8 mouse cellular contexts compared by ENCODE assay signal in genomic region chr4:129600233-129601158, GRCm38 (mm10). TPM values are rescaled to one million over a fixed set of nuclear protein-coding genes. Genes with fewer than 3 reads are reported as not detected.
DNase-seq lines count a peak whose midpoint lies in the region; ATAC-seq lines count a peak whose summit lies in the region.

Gene Eif3i (minus strand): TSS chr4:129600648.
Gene Tmem234 (plus strand): TSS chr4:129600668.

- under 1% methylated on average over 72 of the region's 74 CpGs for WGBS in intestine, embryonic 16.5 days
- WGBS in limb, embryonic 12.5 days, result under 1% methylated on average over 74 of the region's 74 CpGs
- under 1% methylated on average over 73 of the region's 74 CpGs for WGBS in midbrain, embryonic 14.5 days

- H3K4me1 ChIP-seq in intestine, embryonic 16.5 days (ENCODE audit: control insufficient read depth, insufficient read depth, low read length), result peaks cover 22% of the 10 kb centered on the region
- peaks cover 23% of the 10 kb centered on the region for H3K4me1 ChIP-seq in limb, embryonic 12.5 days (replicated peaks)
- H3K4me1 ChIP-seq in midbrain, embryonic 14.5 days (ENCODE audit: control insufficient read depth, insufficient read depth, low read length), result peaks cover 15% of the 10 kb centered on the region

- H3K9me3 ChIP-seq in intestine, embryonic 16.5 days (ENCODE audit: control insufficient read depth, low read length), result no peaks in the 10 kb centered on the region
- no peaks in the 10 kb centered on the region for H3K9me3 ChIP-seq in limb, embryonic 12.5 days
- no peaks in the 10 kb centered on the region for H3K9me3 ChIP-seq in midbrain, embryonic 14.5 days (ENCODE audit: control insufficient read depth, low read length)

- H3K4me2 ChIP-seq in intestine, embryonic 16.5 days (ENCODE audit: low read depth, low read length), result peak within 1 kb of the TSS; percentile 80
- peak within 1 kb of the TSS; percentile 83 for H3K4me2 ChIP-seq in limb, embryonic 12.5 days
- H3K4me2 ChIP-seq in midbrain, embryonic 14.5 days (ENCODE audit: low read length), result peak within 1 kb of the TSS; percentile 88

- ATAC-seq in intestine, embryonic 16.5 days, result peak; percentile 94
- peak; percentile 79 for ATAC-seq in limb, embryonic 12.5 days (ENCODE audit: insufficient number of reproducible peaks, insufficient read depth, low FRiP score, low TSS enrichment, low read depth)
- ATAC-seq in midbrain, embryonic 14.5 days (ENCODE audit: low FRiP score, low TSS enrichment), result peak; percentile 84

- no peaks in the 10 kb centered on the region for H3K27me3 ChIP-seq in intestine, embryonic 16.5 days (replicated peaks; ENCODE audit: control insufficient read depth, insufficient read depth, low read length)
- H3K27me3 ChIP-seq in limb, embryonic 12.5 days, result no peaks in the 10 kb centered on the region
- H3K27me3 ChIP-seq in midbrain, embryonic 14.5 days (ENCODE audit: control insufficient read depth, insufficient read depth, low read length), result no peaks in the 10 kb centered on the region

- H3K27ac ChIP-seq in intestine, embryonic 16.5 days (ENCODE audit: low read length), result peak within 1 kb of the TSS; percentile 68
- peak within 1 kb of the TSS; percentile 66 for H3K27ac ChIP-seq in limb, embryonic 12.5 days
- peak within 1 kb of the TSS; percentile 79 for H3K27ac ChIP-seq in midbrain, embryonic 14.5 days (replicated peaks; ENCODE audit: low read depth, low read length)

- H3K36me3 ChIP-seq in intestine, embryonic 16.5 days (ENCODE audit: control insufficient read depth, insufficient read depth, low read length), result no peaks in the 10 kb centered on the region
- H3K36me3 ChIP-seq in limb, embryonic 12.5 days, result peaks cover 65% of the 10 kb centered on the region
- H3K36me3 ChIP-seq in midbrain, embryonic 14.5 days (ENCODE audit: control insufficient read depth, insufficient read depth, low read length), result peaks cover 50% of the 10 kb centered on the region

- peak within 1 kb of the TSS; percentile 99 for H3K4me3 ChIP-seq in intestine, embryonic 16.5 days (ENCODE audit: low read length)
- peak within 1 kb of the TSS; percentile 95 for H3K4me3 ChIP-seq in limb, embryonic 12.5 days (replicated peaks)
- peak within 1 kb of the TSS; percentile 98 for H3K4me3 ChIP-seq in midbrain, embryonic 14.5 days (replicated peaks; ENCODE audit: low read depth, low read length)

- peak; percentile 78 for DNase-seq in 3134 (ENCODE audit: extremely low read depth, insufficient read length, low spot score)
- peak; percentile 90 for DNase-seq in adrenal gland, postnatal 10 days
- DNase-seq in embryo, embryonic 9.5 days (ENCODE audit: extremely low spot score), result peak; percentile 84
- DNase-seq in gastrocnemius, postnatal 4 days (ENCODE audit: low spot score in 2 of 2), result peak; percentile 67 to 83
- peak; percentile 91 for DNase-seq in midbrain, embryonic 14.5 days
- DNase-seq in spleen, adult 12 weeks (ENCODE audit: low spot score), result peak; percentile 75

- peak within 1 kb of the TSS; percentile 98 for H3K9ac ChIP-seq in intestine, embryonic 16.5 days (ENCODE audit: low read depth, low read length)
- H3K9ac ChIP-seq in limb, embryonic 12.5 days (replicated peaks), result peak within 1 kb of the TSS; percentile 92
- H3K9ac ChIP-seq in midbrain, embryonic 14.5 days (replicated peaks; ENCODE audit: low read length), result peak within 1 kb of the TSS; percentile 91

RNA-seq across cellular contexts. Expression of gene Eif3i, which starts in this region (rescaled TPM):
- 100 to 1,000 TPM; 192 to 198 TPM for total RNA-seq in adrenal gland, postnatal 10 days (2021)
- total RNA-seq in gastrocnemius, postnatal 4 days (2021), result 100 to 1,000 TPM; 167 to 176 TPM
- polyA plus RNA-seq in intestine, embryonic 16.5 days (2015; fragmentation: Nextera tagmentation; extraction: Ambion mirVana), result 255 and 274 TPM in 2 replicates
- 259 and 264 TPM in 2 replicates for polyA plus RNA-seq in limb, embryonic 12.5 days (2016; fragmentation: Nextera tagmentation; extraction: Ambion mirVana)
- polyA plus RNA-seq in midbrain, embryonic 14.5 days (2014; fragmentation: Nextera tagmentation; extraction: Ambion mirVana), result 232 and 238 TPM in 2 replicates

RNA-seq across cellular contexts. Expression of gene Tmem234, which starts in this region (rescaled TPM):
- total RNA-seq in adrenal gland, postnatal 10 days (2021), result 10 to 100 TPM; 83.6 to 86.2 TPM
- total RNA-seq in gastrocnemius, postnatal 4 days (2021), result 10 to 100 TPM; 65.2 to 68.4 TPM
- polyA plus RNA-seq in intestine, embryonic 16.5 days (2015; fragmentation: Nextera tagmentation; extraction: Ambion mirVana), result 180 and 186 TPM in 2 replicates
- polyA plus RNA-seq in limb, embryonic 12.5 days (2016; fragmentation: Nextera tagmentation; extraction: Ambion mirVana), result 187 and 190 TPM in 2 replicates
- polyA plus RNA-seq in midbrain, embryonic 14.5 days (2014; fragmentation: Nextera tagmentation; extraction: Ambion mirVana), result 181 and 186 TPM in 2 replicates

Comparison
In these comparisons a context has a peak if more than half of its experiments do, and no peak if none do; other contexts are left out.
1. Peak in every context shown above with its lines: DNase-seq, ATAC-seq, H3K4me3 ChIP-seq and H3K27ac ChIP-seq.